Mouse (Mus musculus) heart, postnatal 36 days (tissue): Measurements from ENCODE around the gene Olfr1380. TPM values are rescaled to one million over a fixed set of nuclear protein-coding genes. Genes with fewer than 3 reads are reported as not detected.
"Not testable (repeated sequence)": the region's sequence is repeated elsewhere in the genome, so short reads cannot be mapped to it uniquely, and the experiment has no call there.

Experiments
- DNase-seq, 2 experiments: peaks; one replicate each; pipeline ENCODE4 v3.0.0; 2021 to 2022
- intact Hi-C: fragments of 180-260 bp; cut with DNase I; formaldehyde crosslinking; loops from one replicate; pipeline ENCODE4 v1.15.1; 2025
- total RNA-seq, 2 experiments: library from RNA; stranded (reverse); gene quantifications; 2 replicates each; pipeline ENCODE4 v1.2.3; 2021

The Olfr1380 gene
- total RNA-seq, result not detected

GRCm38 (mm10) chr11:49556578-49556977, at the start of gene Olfr1380:
TSS of gene Olfr1380 (plus strand) at chr11:49556878.
- DNase-seq, result not testable (repeated sequence)
- intact Hi-C loops, result loop anchor here (10.0 kb wide), 2 partner anchors 372 to 662 kb away; partner anchors contain the start of gene Btnl9

DNA sequence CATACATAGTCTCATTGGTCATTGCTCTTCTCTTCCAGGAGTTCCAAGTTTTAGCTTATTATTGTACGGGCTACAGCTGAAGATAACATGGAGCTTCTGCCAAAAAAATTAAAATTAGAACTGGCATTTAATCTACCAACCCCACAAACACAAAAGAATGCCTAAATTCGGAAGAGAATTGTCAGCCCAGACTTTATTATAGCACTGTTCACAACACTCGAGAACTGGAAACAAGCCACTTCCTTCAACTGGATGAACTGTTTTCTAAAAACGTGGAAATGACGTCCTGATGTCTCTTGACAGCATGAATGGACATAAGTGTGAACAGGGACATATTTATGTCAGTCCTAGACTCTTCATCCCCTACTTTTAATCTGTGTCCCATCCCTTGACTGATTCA, 38.6 kb upstream of the Olfr1380 start:
- no peak for DNase-seq
- intact Hi-C loops, result no loop called here

DNA sequence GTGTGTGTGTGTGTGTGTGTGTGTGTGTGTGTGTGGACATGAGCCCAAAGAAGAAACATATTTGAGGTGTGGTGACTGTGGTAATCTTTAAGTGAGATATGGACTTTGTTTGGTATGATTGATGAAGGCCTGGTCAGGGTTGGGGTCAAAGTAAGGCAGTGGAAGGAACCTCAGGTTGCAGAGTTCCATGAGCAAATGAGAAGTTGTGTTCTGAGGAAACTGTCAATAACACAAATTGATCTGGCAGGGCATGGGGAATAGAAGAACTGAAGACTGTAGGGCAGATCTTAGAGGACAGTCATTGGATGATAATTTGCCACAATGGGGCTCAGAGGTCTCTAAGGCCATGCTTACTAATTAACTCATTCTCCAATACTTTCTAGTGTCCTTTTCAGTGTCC, 37.3 kb upstream of the Olfr1380 start, which contains the start of gene Olfr1383:
Gene Olfr1383, plus strand, starts transcription at position 301 of the 400 bp plus-strand sequence.
- DNase-seq, result no peak
- intact Hi-C loops, result no loop called here

DNA sequence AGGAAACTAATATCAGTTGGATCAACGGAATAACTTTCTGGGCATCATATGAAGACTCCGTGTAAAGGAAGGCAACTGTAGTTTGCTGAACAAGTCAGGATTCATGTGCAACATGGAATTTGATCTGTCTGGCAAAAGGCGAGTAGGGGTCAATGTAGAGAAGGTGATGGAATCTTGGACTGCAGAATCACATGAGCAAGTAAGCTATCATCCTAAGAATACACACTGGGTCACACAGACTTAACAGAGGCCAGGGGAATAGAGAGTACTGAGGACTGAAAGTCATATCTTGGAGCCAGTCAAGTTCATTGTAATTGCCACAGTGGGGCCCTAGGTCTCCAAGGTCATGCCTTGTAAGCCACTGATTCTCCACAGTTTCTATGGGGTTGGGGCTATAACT, 28.7 kb upstream of the Olfr1380 start, which contains the start of gene Olfr1382:
Gene Olfr1382, plus strand, starts transcription at position 301 of the 400 bp plus-strand sequence.
- intact Hi-C loops, result no loop called here
- DNase-seq, result no peak

- intact Hi-C loops, result no loop called here
- no peak for DNase-seq
Observed at GRCm38 (mm10) chr11:49532761-49533160, 23.9 kb upstream of the Olfr1380 start.

- intact Hi-C loops, DNase-seq: not testable (repeated sequence)
Observed at GRCm38 (mm10) chr11:49536631-49537030, 20.0 kb upstream of the Olfr1380 start.

GRCm38 (mm10) chr11:49543149-49543548, 13.5 kb upstream of the Olfr1380 start, which contains the start of gene Olfr1381:
TSS of gene Olfr1381 (plus strand) at chr11:49543449.
- DNase-seq, intact Hi-C loops: not testable (repeated sequence)

GRCm38 (mm10) chr11:49554033-49554432, 2.6 kb upstream of the Olfr1380 start:
- not testable (repeated sequence) for DNase-seq
- intact Hi-C loops, result loop anchor here (10.0 kb wide), 2 partner anchors 369 to 659 kb away; partner anchors contain the start of gene Btnl9

DNA sequence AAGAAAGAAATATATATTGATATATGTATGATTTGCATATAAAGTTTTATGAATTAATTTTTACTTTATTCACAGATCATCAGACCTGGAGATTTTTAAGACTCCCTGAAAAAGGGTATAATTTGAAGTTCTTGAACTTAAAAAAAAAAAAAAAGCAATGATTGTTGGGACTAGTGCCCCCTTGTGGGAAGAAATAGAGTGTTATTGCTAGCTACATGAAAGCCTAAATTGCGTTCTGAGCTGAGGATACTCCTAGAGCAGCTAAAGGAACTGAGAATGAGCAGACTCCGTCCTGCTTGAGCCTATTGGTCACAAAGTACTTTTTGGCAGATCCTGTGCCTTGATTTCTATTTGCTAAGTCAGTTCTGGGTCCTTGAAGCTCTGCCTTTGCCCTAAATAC, 18.4 kb downstream of the Olfr1380 start:
- DNase-seq, intact Hi-C loops: not testable (repeated sequence)

DNA sequence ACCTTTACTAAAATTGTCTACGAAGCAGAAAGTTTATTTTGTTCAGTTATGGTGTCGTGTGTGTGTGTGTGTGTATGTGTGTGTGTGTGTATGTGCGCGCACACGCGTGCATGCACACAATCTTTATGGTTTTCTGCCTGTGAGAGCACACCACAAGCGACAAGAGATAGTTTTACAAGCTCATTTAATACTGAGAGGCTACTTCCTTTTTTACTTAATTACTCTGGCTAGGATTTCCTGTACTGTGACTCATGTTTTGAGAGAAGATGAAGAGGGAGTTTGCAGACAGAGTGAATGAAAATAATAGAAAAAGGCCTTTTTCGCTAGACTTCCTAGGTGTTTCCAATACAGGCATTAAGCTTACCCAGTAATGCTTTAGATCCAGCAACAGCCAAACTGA, 23.8 kb downstream of the Olfr1380 start:
- DNase-seq, intact Hi-C loops: not testable (repeated sequence)

GRCm38 (mm10) chr11:49590213-49590612, 33.5 kb downstream of the Olfr1380 start:
- DNase-seq, result no peak
- intact Hi-C loops, result no loop called here

DNA sequence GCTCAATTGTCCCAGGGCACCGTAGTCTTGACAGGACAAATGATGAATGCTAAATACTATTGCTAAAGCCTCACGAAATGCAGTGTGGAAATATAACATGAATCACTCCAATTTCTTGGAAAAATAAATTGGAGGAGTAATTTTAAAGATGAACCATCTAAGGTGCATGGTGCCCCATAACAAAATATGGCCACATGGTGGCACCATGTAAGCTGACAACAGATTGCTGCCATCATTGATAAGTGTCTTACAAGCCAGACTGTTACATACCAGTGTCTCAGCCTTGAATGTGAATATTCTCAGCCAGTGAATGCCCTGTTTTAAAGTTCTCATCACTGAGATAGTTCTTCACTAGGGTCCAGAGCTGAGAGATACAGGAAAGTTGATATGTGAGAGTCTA, 40.5 kb downstream of the Olfr1380 start:
- intact Hi-C loops, result loop anchor here (5.0 kb wide), 1 partner anchor 35 kb away; no protein-coding TSS in a partner anchor
- not testable (repeated sequence) for DNase-seq

DNA sequence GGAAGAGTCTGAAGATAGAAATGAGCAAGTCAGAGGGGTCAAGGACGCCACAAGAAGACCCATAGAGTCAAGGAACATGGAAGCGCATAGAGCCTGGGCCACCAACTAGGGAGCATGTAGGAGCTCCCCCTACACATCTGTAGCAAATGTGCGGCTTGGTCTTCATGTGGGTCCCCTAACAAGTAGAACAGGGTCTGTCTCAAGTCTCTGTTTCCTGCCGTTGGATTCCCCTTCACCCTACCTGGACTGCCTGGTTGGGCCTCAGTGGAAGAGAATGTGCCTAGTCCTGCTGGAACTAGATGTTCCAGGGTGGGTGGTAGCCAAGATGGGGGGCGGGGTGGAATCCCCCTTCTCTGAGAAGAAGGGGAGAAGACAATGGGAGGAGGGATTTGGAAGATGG, 51.6 kb downstream of the Olfr1380 start:
- intact Hi-C loops, DNase-seq: not testable (repeated sequence)

GRCm38 (mm10) chr11:49608938-49609867, 52.5 kb downstream of the Olfr1380 start, which contains the start of gene Flt4:
TSS of gene Flt4 (plus strand) at chr11:49609263.
- intact Hi-C loops, result not testable (repeated sequence)

GRCm38 (mm10) chr11:49609868-49610824, 53.5 kb downstream of the Olfr1380 start:
- intact Hi-C loops, result not testable (repeated sequence)
- peak; percentile 48 to 50 for DNase-seq

More at GRCm38 (mm10) chr11:49608938-49609867, 52.5 kb downstream of the Olfr1380 start, which contains the start of gene Flt4:
- DNase-seq, result peak; percentile 49 to 58

DNA sequence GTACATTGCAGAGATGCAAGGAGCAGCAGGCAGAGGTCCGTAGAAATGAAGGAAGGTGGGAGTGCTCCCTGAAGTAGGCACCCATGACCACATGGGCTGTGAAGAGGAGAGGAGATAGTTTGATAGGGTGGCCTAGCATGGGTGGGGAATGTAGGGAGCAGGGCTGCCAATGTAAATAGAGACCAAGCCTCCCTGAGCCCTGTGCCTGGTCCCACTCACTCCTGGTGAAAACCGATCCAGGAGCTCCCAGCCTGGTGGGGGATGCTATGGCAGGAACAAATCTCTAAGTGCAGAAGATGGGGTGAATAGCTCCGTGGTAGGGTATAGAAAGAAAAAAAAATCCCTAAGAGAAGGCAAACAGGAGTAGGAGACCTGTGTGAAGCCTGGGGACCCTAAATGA, 54.7 kb downstream of the Olfr1380 start:
- DNase-seq, intact Hi-C loops: not testable (repeated sequence)

GRCm38 (mm10) chr11:49612154-49612553, 55.5 kb downstream of the Olfr1380 start:
- intact Hi-C loops, result no loop called here
- no peak for DNase-seq

DNA sequence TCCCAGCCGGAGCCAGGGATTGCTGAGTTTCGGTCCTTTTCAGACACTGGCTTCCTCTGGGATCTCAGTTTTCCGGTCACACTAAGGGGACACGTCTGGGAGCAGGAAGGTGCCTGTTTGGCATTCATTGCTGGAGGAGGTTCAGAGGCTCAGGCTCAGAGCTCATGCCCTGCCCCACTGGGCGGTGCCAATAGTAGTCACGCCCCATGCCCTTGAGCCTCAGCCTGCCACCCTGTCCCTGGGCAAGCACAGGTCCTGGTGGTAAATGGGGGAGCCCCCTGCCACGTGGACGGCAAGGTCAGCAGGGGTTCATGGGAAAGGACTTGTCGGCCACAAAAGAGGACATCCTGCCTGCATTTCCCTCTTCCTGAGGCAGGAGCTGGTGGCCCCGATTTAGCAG, 56.7 kb downstream of the Olfr1380 start:
- DNase-seq, result peak; percentile 50 to 51
- intact Hi-C loops, result no loop called here
